Mouse (Mus musculus): ENCODE results near the gene Cpox. TPM values are rescaled to one million over a fixed set of nuclear protein-coding genes. Genes with fewer than 3 reads are reported as not detected.

Gene Cpox
- total RNA-seq, 4 experiments from 2014 or later, result 45.1 to 57.0 (median 52.8) TPM

- no peak for DNase-seq (ENCODE audit: low spot score in 2 of 2)
Observed at GRCm38 (mm10) chr16:58668586-58668985, 1.5 kb upstream of the Cpox start.

- DNase-seq (ENCODE audit: low spot score in 2 of 2), result no peak
Observed at GRCm38 (mm10) chr16:58669264-58669663, 828 bp upstream of the Cpox start.

GRCm38 (mm10) chr16:58670643-58671042 is 551 bp downstream of the Cpox start:
- no peak for DNase-seq (ENCODE audit: low spot score in 2 of 2)

- no peak for DNase-seq (ENCODE audit: low spot score in 2 of 2)
Observed at GRCm38 (mm10) chr16:58671212-58671985, 1.3 kb downstream of the Cpox start.

- no peak for DNase-seq (ENCODE audit: low spot score in 2 of 2)
Observed at GRCm38 (mm10) chr16:58672396-58672795, 2.3 kb downstream of the Cpox start.

GRCm38 (mm10) chr16:58673811-58674410 is 3.8 kb downstream of the Cpox start:
- no peak for DNase-seq (ENCODE audit: low spot score in 2 of 2)

GRCm38 (mm10) chr16:58675256-58675655 is 5.2 kb downstream of the Cpox start:
- peak; percentile 67 to 74 for DNase-seq (ENCODE audit: low spot score in 2 of 2)

- DNase-seq (ENCODE audit: low spot score in 2 of 2), result no peak
Observed at GRCm38 (mm10) chr16:58676156-58676555, 6.1 kb downstream of the Cpox start.

GRCm38 (mm10) chr16:58676633-58677032 is 6.5 kb downstream of the Cpox start:
- no peak for DNase-seq (ENCODE audit: low spot score in 2 of 2)

- DNase-seq (ENCODE audit: low spot score in 2 of 2), result peak in 1 of 2 experiments; percentile 21
Observed at GRCm38 (mm10) chr16:58677491-58677890, 7.4 kb downstream of the Cpox start.

GRCm38 (mm10) chr16:58678660-58679059 is 8.6 kb downstream of the Cpox start:
- DNase-seq (ENCODE audit: low spot score in 2 of 2), result no peak

GRCm38 (mm10) chr16:58682046-58682445 is 12.0 kb downstream of the Cpox start:
- DNase-seq (ENCODE audit: low spot score in 2 of 2), result no peak

GRCm38 (mm10) chr16:58682870-58683269 is 12.8 kb downstream of the Cpox start:
- DNase-seq (ENCODE audit: low spot score in 2 of 2), result no peak

GRCm38 (mm10) chr16:58683911-58684310 is 13.8 kb downstream of the Cpox start:
- no peak for DNase-seq (ENCODE audit: low spot score in 2 of 2)

GRCm38 (mm10) chr16:58684537-58684936 is 14.4 kb downstream of the Cpox start:
- no peak for DNase-seq (ENCODE audit: low spot score in 2 of 2)

- DNase-seq (ENCODE audit: low spot score in 2 of 2), result no peak
Observed at GRCm38 (mm10) chr16:58685548-58686537, 15.8 kb downstream of the Cpox start.

- no peak for DNase-seq (ENCODE audit: low spot score in 2 of 2)
Observed at GRCm38 (mm10) chr16:58688534-58688933, 18.4 kb downstream of the Cpox start.

- no peak for DNase-seq (ENCODE audit: low spot score in 2 of 2)
Observed at GRCm38 (mm10) chr16:58689555-58690169, 19.6 kb downstream of the Cpox start.

- no peak for DNase-seq (ENCODE audit: low spot score in 2 of 2)
Observed at GRCm38 (mm10) chr16:58690322-58690732, 20.2 kb downstream of the Cpox start.

- DNase-seq (ENCODE audit: low spot score in 2 of 2), result no peak
Observed at GRCm38 (mm10) chr16:58694091-58694490, 24.0 kb downstream of the Cpox start.

GRCm38 (mm10) chr16:58696796-58697195 is 26.7 kb downstream of the Cpox start:
- no peak for DNase-seq (ENCODE audit: low spot score in 2 of 2)

All from layer of hippocampus, adult 8-10 months (tissue).